Mouse (Mus musculus): ENCODE data around the gene Amd1.

Amd1 gene

DNA sequence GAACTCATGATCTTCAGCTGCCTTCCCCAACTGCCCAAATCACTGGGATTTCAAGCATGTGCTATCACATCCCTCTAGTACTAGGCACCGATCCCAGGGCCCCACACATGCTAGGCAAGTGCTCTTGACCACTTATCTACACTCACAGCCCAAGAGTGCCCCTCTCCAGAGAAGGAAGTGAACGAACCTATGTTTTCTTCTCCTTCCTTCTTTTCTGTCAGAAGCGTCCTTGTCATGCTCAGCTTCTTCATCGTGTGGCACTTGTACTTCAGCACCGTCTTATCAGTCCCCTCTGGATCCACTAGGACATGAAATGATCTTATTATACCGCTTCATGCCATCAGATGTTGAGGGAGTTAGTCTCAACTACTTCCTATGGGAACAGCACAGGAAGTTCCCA lies 51.0 kb downstream of the Amd1 start:
- DNase-seq (ENCODE audit: low read depth, low spot score), result no peak

DNA sequence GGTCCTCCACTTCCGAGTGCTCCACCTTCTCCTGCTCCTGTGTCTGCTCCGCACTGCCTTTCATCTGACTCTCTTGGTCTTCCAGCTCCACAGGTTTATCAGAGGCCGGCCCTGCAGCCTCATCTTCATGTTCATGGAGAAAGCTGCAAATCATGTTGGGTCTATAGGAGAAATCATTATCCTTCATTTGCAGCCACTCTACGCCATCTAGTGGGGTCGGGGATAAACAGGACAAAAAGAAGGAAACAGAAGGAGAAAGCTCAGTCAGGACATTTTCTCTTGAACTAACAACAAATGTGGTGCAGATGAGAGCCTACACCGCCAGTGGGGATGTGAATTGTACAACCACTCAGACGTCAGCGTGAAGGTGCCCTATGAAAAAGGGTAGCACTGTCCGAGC lies 52.4 kb downstream of the Amd1 start:
- no peak for DNase-seq (ENCODE audit: low read depth, low spot score)

DNA sequence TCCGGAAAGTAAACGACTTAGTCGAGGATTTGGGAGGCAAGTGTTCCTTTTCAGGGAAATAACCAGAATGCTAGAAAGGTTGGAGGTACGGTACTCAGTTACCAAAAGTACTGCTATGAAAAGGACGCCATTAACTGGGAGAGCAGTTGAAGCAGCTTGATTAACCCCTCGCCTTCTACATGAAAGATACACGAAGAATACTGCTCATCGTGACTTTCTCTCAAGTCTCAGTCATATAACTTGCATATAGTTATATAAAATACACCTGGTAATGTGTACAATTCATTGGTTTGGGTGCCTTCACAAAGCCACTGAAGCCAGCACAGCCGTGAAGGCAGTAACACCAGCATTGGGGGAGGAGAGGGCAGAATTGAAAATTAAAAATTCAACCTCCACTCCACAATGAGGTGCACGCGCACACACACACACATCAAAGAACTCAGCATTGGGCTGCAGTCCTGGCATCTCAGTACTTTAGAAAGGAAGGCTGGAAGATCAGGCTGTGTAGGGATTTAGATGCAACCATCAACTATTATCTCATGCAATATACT lies 54.7 kb downstream of the Amd1 start:
- no peak for DNase-seq (ENCODE audit: low read depth, low spot score)

DNA sequence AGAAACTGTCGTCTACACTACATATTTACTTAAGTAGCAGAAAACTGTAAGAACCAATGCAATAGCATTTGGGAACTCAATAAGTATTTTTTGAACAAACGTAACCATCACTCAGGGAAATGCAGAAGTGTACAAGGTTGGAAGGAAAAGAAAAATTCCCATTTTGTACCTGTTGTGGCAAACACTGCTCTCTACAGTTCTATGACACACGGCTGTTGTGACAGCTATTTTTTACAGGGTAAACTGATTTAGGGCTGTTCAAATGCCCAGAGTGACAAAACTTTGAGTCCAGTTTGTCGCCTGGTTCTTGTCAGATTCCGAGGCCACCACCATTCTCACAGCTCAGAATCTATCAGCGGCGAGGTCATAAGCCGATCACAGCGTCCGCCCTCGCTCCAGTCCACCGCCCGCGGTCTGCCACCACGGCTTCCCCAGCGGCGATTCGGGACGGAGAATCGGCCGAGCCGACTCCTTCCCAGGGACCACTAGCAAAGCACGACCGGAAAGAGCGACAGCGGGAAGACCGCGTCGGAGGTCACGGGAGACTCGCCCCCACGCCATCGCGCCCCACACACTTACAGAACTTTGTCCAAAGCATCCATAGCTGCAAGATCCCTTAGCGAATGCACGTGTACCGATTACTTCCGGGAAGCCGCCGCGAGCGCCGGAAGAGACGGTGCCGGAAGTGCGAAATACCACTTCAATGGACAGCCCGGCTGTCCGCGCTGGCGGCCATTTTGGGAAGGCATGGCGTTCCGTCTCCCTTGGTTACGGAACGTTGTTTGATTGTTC lies 55.4 kb downstream of the Amd1 start, which contains the start of gene Rpf2:
Gene Rpf2, minus strand, starts transcription at position 663 of the 792 bp plus-strand sequence.
- peak; percentile 93 for DNase-seq (ENCODE audit: low read depth, low spot score)

DNA sequence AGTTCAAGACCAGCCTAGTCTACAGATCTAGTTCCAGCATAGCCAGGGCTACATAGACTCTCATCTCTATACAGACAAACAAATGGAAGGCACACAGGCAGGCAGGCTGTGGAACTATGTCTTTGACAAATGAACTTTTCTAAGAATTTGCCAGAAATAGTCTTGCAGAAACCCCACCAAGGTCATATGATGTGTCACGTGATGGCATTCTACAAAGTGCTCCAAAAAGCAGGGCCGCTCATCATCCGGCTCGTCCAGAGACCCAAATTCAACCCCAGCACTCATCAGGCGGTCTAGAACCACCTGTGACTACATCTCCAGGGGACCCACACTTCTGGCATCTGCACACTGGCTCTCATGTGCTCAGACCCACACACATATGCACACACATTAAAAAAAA lies 64.2 kb downstream of the Amd1 start:
- no peak for DNase-seq (ENCODE audit: low read depth, low spot score)

All from R1 (cell line).